In the genomic region with DNA sequence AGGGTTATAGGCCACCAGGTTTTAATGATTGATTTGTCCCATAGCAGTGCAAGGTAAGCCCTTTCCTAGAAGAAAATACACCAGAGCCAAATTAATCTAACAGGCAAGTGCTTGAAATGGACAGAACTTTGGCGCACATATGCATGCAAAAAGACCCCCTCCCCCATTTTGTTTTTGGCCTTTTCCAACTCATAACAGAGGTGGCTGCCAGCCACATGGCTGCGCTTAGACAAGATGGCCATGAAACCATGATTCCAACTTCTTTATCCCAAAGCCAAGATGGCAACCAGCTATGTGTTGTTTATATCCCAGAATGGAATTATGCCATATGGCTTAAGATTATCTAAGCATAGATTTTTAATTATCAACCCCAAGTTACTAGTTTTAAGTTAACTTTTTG, we compare ENCODE assay signal across 26 mouse cellular contexts.
DNase-seq lines count a peak whose midpoint lies in the region; ATAC-seq and TF ChIP-seq lines count a peak whose summit lies in the region.
"Had no signal": no experiment of that assay in that cellular context is flagged by ENCODE, and none has a peak within 500 bp of the region (broad histone marks: within the 10 kb centered on the region; RNA-seq: fewer than 3 reads in every experiment).

No protein-coding gene starts in this region.

- H3K27ac ChIP-seq in forebrain, embryonic 14.5 days (ENCODE audit: low read depth, low read length): no peak overlapping the region
- H3K27ac ChIP-seq in forebrain, embryonic 10.5 days: no peak overlapping the region
- H3K27ac ChIP-seq in kidney, embryonic 14.5 days (ENCODE audit: low read depth, low read length): no peak overlapping the region
- no peak overlapping the region for H3K27ac ChIP-seq in forebrain, postnatal 0 days (ENCODE audit: low read depth, low read length)
- no peak overlapping the region for H3K27ac ChIP-seq in midbrain, embryonic 11.5 days (ENCODE audit: low read depth, low read length)
- H3K27ac ChIP-seq: embryonic facial prominence, embryonic 12.5 days; embryonic facial prominence, embryonic 15.5 days; heart, adult 2 months; heart, embryonic 10.5 days; heart, embryonic 13.5 days; hindbrain, embryonic 14.5 days; hindbrain, postnatal 0 days had no signal

- H3K4me2 ChIP-seq in forebrain, embryonic 14.5 days (ENCODE audit: low read length): no peak overlapping the region
- H3K4me2 ChIP-seq in kidney, embryonic 14.5 days (replicated peaks; ENCODE audit: low read depth, low read length): no peak overlapping the region
- no peak overlapping the region for H3K4me2 ChIP-seq in forebrain, postnatal 0 days (ENCODE audit: low read depth)
- no peak overlapping the region for H3K4me2 ChIP-seq in midbrain, embryonic 11.5 days
- H3K4me2 ChIP-seq: embryonic facial prominence, embryonic 12.5 days; embryonic facial prominence, embryonic 15.5 days; heart, embryonic 13.5 days; hindbrain, embryonic 14.5 days had no signal

- H3K4me3 ChIP-seq in forebrain, embryonic 14.5 days (ENCODE audit: low read depth, low read length): no peak overlapping the region
- H3K4me3 ChIP-seq in forebrain, embryonic 10.5 days: no peak overlapping the region
- no peak overlapping the region for H3K4me3 ChIP-seq in kidney, embryonic 14.5 days (ENCODE audit: low read length)
- H3K4me3 ChIP-seq in forebrain, postnatal 0 days (ENCODE audit: low read depth, low read length): no peak overlapping the region
- no peak overlapping the region for H3K4me3 ChIP-seq in midbrain, embryonic 11.5 days (ENCODE audit: low read depth, low read length)
- H3K4me3 ChIP-seq: embryonic facial prominence, embryonic 12.5 days; embryonic facial prominence, embryonic 15.5 days; heart, adult 2 months; heart, embryonic 10.5 days; heart, embryonic 13.5 days had no signal

- ATAC-seq in forebrain, embryonic 14.5 days: peak; percentile 18; the same call in 1 of the 2 replicates
- peak; percentile 73; the same call in 1 of the 2 replicates for ATAC-seq in kidney, embryonic 14.5 days (ENCODE audit: low FRiP score, low TSS enrichment)
- peak; percentile 34; the same call in 1 of the 2 replicates for ATAC-seq in forebrain, postnatal 0 days
- no peak for ATAC-seq in midbrain, embryonic 11.5 days (ENCODE audit: low FRiP score)
- ATAC-seq: activated CD4-positive, CD25-positive, alpha-beta regulatory T cell, adult 4 months; hindbrain, postnatal 0 days; inflammation-experienced regulatory T-cells, adult 6 months had no signal

- H3K36me3 ChIP-seq in forebrain, embryonic 14.5 days (ENCODE audit: control insufficient read depth, insufficient read depth, low read length): no peaks in the 10 kb centered on the region
- H3K36me3 ChIP-seq in forebrain, embryonic 10.5 days (replicated peaks): no peaks in the 10 kb centered on the region
- no peaks in the 10 kb centered on the region for H3K36me3 ChIP-seq in kidney, embryonic 14.5 days (ENCODE audit: control insufficient read depth, insufficient read depth, low read length)
- no peaks in the 10 kb centered on the region for H3K36me3 ChIP-seq in forebrain, postnatal 0 days (ENCODE audit: insufficient read depth)
- no peaks in the 10 kb centered on the region for H3K36me3 ChIP-seq in midbrain, embryonic 11.5 days (ENCODE audit: control insufficient read depth, insufficient read depth, low read length)
- H3K36me3 ChIP-seq: embryonic facial prominence, embryonic 12.5 days; embryonic facial prominence, embryonic 15.5 days; heart, embryonic 10.5 days; heart, embryonic 13.5 days had no signal

- H3K4me1 ChIP-seq in forebrain, embryonic 14.5 days (ENCODE audit: control insufficient read depth, insufficient read depth, low read length): no peaks in the 10 kb centered on the region
- no peaks in the 10 kb centered on the region for H3K4me1 ChIP-seq in forebrain, embryonic 10.5 days
- no peaks in the 10 kb centered on the region for H3K4me1 ChIP-seq in kidney, embryonic 14.5 days (ENCODE audit: control insufficient read depth, insufficient read depth, low read length)
- 0 out of 2 replicates have a peak, but pooled peaks cover 5% of the 10 kb centered on the region for H3K4me1 ChIP-seq in forebrain, postnatal 0 days (ENCODE audit: insufficient read depth)
- H3K4me1 ChIP-seq in midbrain, embryonic 11.5 days (ENCODE audit: control insufficient read depth, insufficient read depth, low read length): no peaks in the 10 kb centered on the region
- H3K4me1 ChIP-seq: embryonic facial prominence, embryonic 12.5 days; embryonic facial prominence, embryonic 15.5 days; heart, embryonic 10.5 days; heart, embryonic 13.5 days had no signal

- TF ChIP-seq CTCF in forebrain, postnatal 0 days (IDR thresholded peaks at IDR 0.05; ENCODE audit: low read depth): no peak

- H3K9me3 ChIP-seq in forebrain, embryonic 14.5 days (replicated peaks; ENCODE audit: control insufficient read depth, low read length): no peaks in the 10 kb centered on the region
- no peaks in the 10 kb centered on the region for H3K9me3 ChIP-seq in forebrain, embryonic 10.5 days
- no peaks in the 10 kb centered on the region for H3K9me3 ChIP-seq in kidney, embryonic 14.5 days (ENCODE audit: control insufficient read depth, low read length)
- no peaks in the 10 kb centered on the region for H3K9me3 ChIP-seq in forebrain, postnatal 0 days (ENCODE audit: low read length)
- no peaks in the 10 kb centered on the region for H3K9me3 ChIP-seq in midbrain, embryonic 11.5 days (ENCODE audit: control insufficient read depth, low read length)
- H3K9me3 ChIP-seq: embryonic facial prominence, embryonic 12.5 days; embryonic facial prominence, embryonic 15.5 days; heart, embryonic 10.5 days; heart, embryonic 13.5 days had no signal

- 87% methylated on average over 2 of the region's 2 CpGs for WGBS in forebrain, embryonic 14.5 days
- 95% methylated on average over 2 of the region's 2 CpGs for WGBS in forebrain, embryonic 10.5 days
- 81% methylated on average over 2 of the region's 2 CpGs for WGBS in kidney, embryonic 14.5 days
- 67% methylated on average over 2 of the region's 2 CpGs for WGBS in forebrain, postnatal 0 days
- WGBS in midbrain, embryonic 11.5 days: 95% methylated on average over 2 of the region's 2 CpGs

- peak; percentile 70 to 71 for DNase-seq in cerebellum, postnatal 10 days
- DNase-seq in cerebellum, adult 18-20 months: no peak
- DNase-seq in forebrain, embryonic 14.5 days (ENCODE audit: low spot score): peak; percentile 67
- no peak for DNase-seq in forebrain, embryonic 10.5 days (ENCODE audit: extremely low spot score, low spot score)
- no peak for DNase-seq in kidney, postnatal 25 days
- peak; percentile 63 for DNase-seq in forebrain, postnatal 0 days
- DNase-seq in midbrain, embryonic 11.5 days (ENCODE audit: low spot score, missing footprints): no peak
- DNase-seq: adrenal gland, adult 8-10 months; adrenal gland, postnatal 25 days; cerebellum, adult 8-10 months; cerebellum, postnatal 25 days; gastrocnemius, postnatal 10 days; gastrocnemius, postnatal 36 days; heart, adult 2 months; heart, postnatal 14 days; heart, postnatal 4 days; kidney, adult 11 months had no signal

- H3K9ac ChIP-seq in forebrain, embryonic 14.5 days (ENCODE audit: low read length): no peak overlapping the region
- no peak overlapping the region for H3K9ac ChIP-seq in kidney, embryonic 14.5 days (ENCODE audit: low read depth, low read length)
- H3K9ac ChIP-seq in forebrain, postnatal 0 days: no peak overlapping the region
- no peak overlapping the region for H3K9ac ChIP-seq in midbrain, embryonic 11.5 days (ENCODE audit: low read length)
- H3K9ac ChIP-seq: embryonic facial prominence, embryonic 12.5 days; embryonic facial prominence, embryonic 15.5 days; heart, embryonic 13.5 days; hindbrain, embryonic 14.5 days had no signal

- no peaks in the 10 kb centered on the region for H3K27me3 ChIP-seq in forebrain, embryonic 14.5 days (replicated peaks; ENCODE audit: control insufficient read depth, insufficient read depth, low read length)
- no peaks in the 10 kb centered on the region for H3K27me3 ChIP-seq in forebrain, embryonic 10.5 days (ENCODE audit: poor library complexity, severe bottlenecking)
- H3K27me3 ChIP-seq in kidney, embryonic 14.5 days (ENCODE audit: control insufficient read depth, insufficient read depth, low read length): no peaks in the 10 kb centered on the region
- H3K27me3 ChIP-seq in forebrain, postnatal 0 days (ENCODE audit: insufficient read depth, low read length): no peaks in the 10 kb centered on the region
- no peaks in the 10 kb centered on the region for H3K27me3 ChIP-seq in midbrain, embryonic 11.5 days (ENCODE audit: control insufficient read depth, insufficient read depth, low read length)
- H3K27me3 ChIP-seq: embryonic facial prominence, embryonic 12.5 days; embryonic facial prominence, embryonic 15.5 days; heart, embryonic 13.5 days had no signal

Comparison
In these comparisons a context has a peak if more than half of its experiments do, and no peak if none do; other contexts are left out.
1. DNase-seq: peak in cerebellum, postnatal 10 days (2 of 2), forebrain, embryonic 14.5 days (single experiment) and forebrain, postnatal 0 days (single experiment); none in cerebellum, adult 18-20 months (0 of 2), forebrain, embryonic 10.5 days (single experiment), kidney, postnatal 25 days (0 of 2) and midbrain, embryonic 11.5 days (single experiment).